Mouse (Mus musculus) MEL (cell line): ENCODE results near the gene Tmem255b. TPM values are rescaled to one million over a fixed set of nuclear protein-coding genes. Genes with fewer than 3 reads are reported as not detected.

ENCODE experiments used
- DNase-seq: peaks from one replicate; pipeline ENCODE4 v3.0.0; 2011; ENCODE audit warnings: low read depth, low spot score
- H3K27ac ChIP-seq: 2 replicates; pipeline ENCODE4 v1.5.1; 2012; ENCODE audit warnings: low read depth, mild to moderate bottlenecking, control low read depth, low read length, moderate library complexity; ENCODE audit not compliant: control insufficient read depth
- H3K27me3 ChIP-seq, 2 experiments: fragments of 150-350 bp in 1 of 2; sonication (generic) in 1 of 2; 2 replicates each; pipeline ENCODE4 v1.6.1; 2012; ENCODE audit warnings: low read length in 2 of 2, mild to moderate bottlenecking in 2 of 2, improper control_type of control experiment in 1 of 2, moderate library complexity in 1 of 2; ENCODE audit not compliant: insufficient read depth in 2 of 2, control insufficient read depth in 1 of 2
- H3K36me3 ChIP-seq, 2 experiments: 2 replicates each; pipeline ENCODE4 v1.6.1; 2012 to 2014; ENCODE audit warnings: low read length in 2 of 2, improper control_type of control experiment in 1 of 2, inconsistent platforms in 1 of 2, mild to moderate bottlenecking in 1 of 2; ENCODE audit not compliant: insufficient read depth in 2 of 2, control insufficient read depth in 1 of 2
- H3K4me1 ChIP-seq, 2 experiments: fragments of 150-350 bp in 1 of 2; sonication (generic) in 1 of 2; 2 replicates each; pipeline ENCODE4 v1.6.1; 2012; ENCODE audit warnings: low read length in 2 of 2, improper control_type of control experiment in 1 of 2, mild to moderate bottlenecking in 1 of 2; ENCODE audit not compliant: insufficient read depth in 2 of 2, control insufficient read depth in 1 of 2
- H3K4me3 ChIP-seq, 2 experiments: fragments of 150-350 bp in 1 of 2; sonication (generic) in 1 of 2; 2 replicates each; pipeline ENCODE4 v1.5.1; 2012; ENCODE audit warnings: low read depth in 2 of 2, low read length in 2 of 2, mild to moderate bottlenecking in 2 of 2, moderate library complexity in 2 of 2, control low read depth in 1 of 2, improper control_type of control experiment in 1 of 2; ENCODE audit not compliant: control insufficient read depth in 1 of 2, insufficient read depth in 1 of 2
- H3K79me2 ChIP-seq: 2 replicates; pipeline ENCODE4 v1.6.1; 2012; ENCODE audit warnings: mild to moderate bottlenecking, low read length, moderate library complexity; ENCODE audit not compliant: control insufficient read depth, poor library complexity, insufficient read depth
- H3K9ac ChIP-seq: 2 replicates; pipeline ENCODE4 v1.6.1; 2012; ENCODE audit warnings: low read depth, mild to moderate bottlenecking, control low read depth, low read length, moderate library complexity; ENCODE audit not compliant: control insufficient read depth, poor library complexity, severe bottlenecking
- H3K9me3 ChIP-seq: fragments of 150-350 bp; sonication (generic); replicated peaks from 2 replicates; pipeline ENCODE4 v1.6.1; 2012; ENCODE audit warnings: mild to moderate bottlenecking, low read length, improper control_type of control experiment, moderate library complexity; ENCODE audit not compliant: insufficient read depth
- CHD1 ChIP-seq: IDR thresholded peaks from 2 replicates; pipeline ENCODE4 v1.6.1; 2012; ENCODE audit warnings: low read depth, mild to moderate bottlenecking, inconsistent platforms, low read length, improper control_type of control experiment
- CHD2 ChIP-seq: IDR thresholded peaks from 2 replicates; pipeline ENCODE4 v1.6.1; 2011; ENCODE audit warnings: low read length, improper control_type of control experiment
- CTCF ChIP-seq, 3 experiments: IDR thresholded peaks in 2 of 3; conservative IDR thresholded peaks in 1 of 3; 2 replicates each; pipeline ENCODE4 v1.5.1; 2011 to 2012; ENCODE audit warnings: low read length in 3 of 3, low read depth in 2 of 3, mild to moderate bottlenecking in 2 of 3, improper control_type of control experiment in 1 of 3, inconsistent platforms in 1 of 3, mixed read lengths in 1 of 3, moderate library complexity in 1 of 3; ENCODE audit not compliant: control insufficient read depth in 1 of 3, insufficient read depth in 1 of 3, poor library complexity in 1 of 3, severe bottlenecking in 1 of 3
- ETS1 ChIP-seq: IDR thresholded peaks from 2 replicates; pipeline ENCODE4 v1.6.1; 2012; ENCODE audit warnings: low read depth, mild to moderate bottlenecking, inconsistent platforms, low read length, improper control_type of control experiment, moderate library complexity
- GATA1 ChIP-seq: IDR thresholded peaks from 2 replicates; pipeline ENCODE4 v1.6.1; 2011; ENCODE audit warnings: low read depth, low read length, improper control_type of control experiment
- HCFC1 ChIP-seq: IDR thresholded peaks from 2 replicates; pipeline ENCODE4 v1.6.1; 2012; ENCODE audit warnings: low read depth, mild to moderate bottlenecking, inconsistent platforms, low read length, improper control_type of control experiment, moderate library complexity
- JUND ChIP-seq: IDR thresholded peaks from 2 replicates; pipeline ENCODE4 v1.6.1; 2011; ENCODE audit warnings: low read depth, mild to moderate bottlenecking, improper control_type of control experiment, low read length
- MAFK ChIP-seq: IDR thresholded peaks from 2 replicates; pipeline ENCODE4 v1.6.1; 2011; ENCODE audit warnings: low read depth, mild to moderate bottlenecking, low read length, improper control_type of control experiment, borderline replicate concordance
- MAX ChIP-seq: IDR thresholded peaks from 2 replicates; pipeline ENCODE4 v1.6.1; 2011; ENCODE audit warnings: low read length, improper control_type of control experiment
- MEF2A ChIP-seq: IDR thresholded peaks from 2 replicates; pipeline ENCODE4 v1.6.1; 2014; ENCODE audit warnings: low read depth, mild to moderate bottlenecking, inconsistent platforms, low read length, improper control_type of control experiment; ENCODE audit not compliant: poor library complexity, insufficient replicate concordance, severe bottlenecking; ENCODE audit errors: extremely low read depth
- NRF1 ChIP-seq: IDR thresholded peaks from 2 replicates; pipeline ENCODE4 v1.6.1; 2014; ENCODE audit warnings: low read depth, mild to moderate bottlenecking, inconsistent platforms, low read length, improper control_type of control experiment, moderate library complexity; ENCODE audit not compliant: poor library complexity, insufficient read depth, severe bottlenecking
- POLR2A ChIP-seq, 2 experiments: IDR thresholded peaks; 2 replicates each; pipeline ENCODE4 v1.6.1; 2011 to 2012; ENCODE audit warnings: low read length in 2 of 2, mild to moderate bottlenecking in 2 of 2, control low read depth in 1 of 2, improper control_type of control experiment in 1 of 2, low read depth in 1 of 2, moderate library complexity in 1 of 2; ENCODE audit not compliant: control insufficient read depth in 1 of 2, insufficient read depth in 1 of 2, poor library complexity in 1 of 2
- POLR2AphosphoS2 ChIP-seq: IDR thresholded peaks from 2 replicates; pipeline ENCODE4 v1.6.1; 2011; ENCODE audit warnings: low read length, improper control_type of control experiment
- RAD21 ChIP-seq: IDR thresholded peaks from 2 replicates; pipeline ENCODE4 v1.6.1; 2011; ENCODE audit warnings: mild to moderate bottlenecking, low read depth, low read length, improper control_type of control experiment
- RCOR1 ChIP-seq: IDR thresholded peaks from 2 replicates; pipeline ENCODE4 v1.6.1; 2012; ENCODE audit warnings: low read depth, mild to moderate bottlenecking, inconsistent platforms, low read length, improper control_type of control experiment
- SIN3A ChIP-seq: IDR thresholded peaks from 2 replicates; pipeline ENCODE4 v1.6.1; 2012; ENCODE audit warnings: low read length, improper control_type of control experiment, inconsistent platforms
- SMC3 ChIP-seq: IDR thresholded peaks from 2 replicates; pipeline ENCODE4 v1.6.1; 2011; ENCODE audit warnings: low read depth, low read length, improper control_type of control experiment
- TBP ChIP-seq: IDR thresholded peaks from 2 replicates; pipeline ENCODE4 v1.8.0; 2011; ENCODE audit warnings: low read depth, low read length, improper control_type of control experiment
- TCF12 ChIP-seq: IDR thresholded peaks from 2 replicates; pipeline ENCODE4 v1.6.1; 2014; ENCODE audit warnings: low read depth, mild to moderate bottlenecking, inconsistent platforms, low read length, improper control_type of control experiment, moderate library complexity
- ZC3H11A ChIP-seq: IDR thresholded peaks from 2 replicates; pipeline ENCODE4 v1.6.1; 2012; ENCODE audit warnings: low read depth, mild to moderate bottlenecking, inconsistent platforms, low read length, improper control_type of control experiment
- ZKSCAN1 ChIP-seq: IDR thresholded peaks from 2 replicates; pipeline ENCODE4 v1.6.1; 2012; ENCODE audit warnings: low read depth, mild to moderate bottlenecking, inconsistent platforms, low read length, improper control_type of control experiment, moderate library complexity
- ZNF384 ChIP-seq: IDR thresholded peaks from 2 replicates; pipeline ENCODE4 v1.6.1; 2012; ENCODE audit warnings: low read depth, mild to moderate bottlenecking, inconsistent platforms, low read length, improper control_type of control experiment
- polyA plus RNA-seq, 2 experiments: library from polyadenylated mRNA; stranded (reverse) in 1 of 2; unstranded in 1 of 2; fragments of >175 nt in 1 of 2; fragments of >200 nt in 1 of 2; gene quantifications; 2 replicates each; pipeline versions ENCODE4 v1.2.1 to v1.2.4; 2012; ENCODE audit warnings: low replicate concordance in 2 of 2, low read depth in 1 of 2; ENCODE audit not compliant: insufficient read length in 2 of 2, insufficient read depth in 1 of 2, missing spikeins in 1 of 2
- total RNA-seq: library from RNA; depleted of rRNA; stranded (reverse); fragments of 300-350 nt; gene quantifications from 2 replicates; pipeline ENCODE4 v1.2.3, GENCODE M21; 2012

The Tmem255b gene
- total and polyA plus RNA-seq, 3 experiments = not detected

- TF ChIP-seq MEF2A (no peak), HCFC1 (no peak), MAFK (no peak)
These were observed 37.3 kb downstream of the Tmem255b start (continued) for GRCm38 (mm10) chr8:13472284-13472683.

GRCm38 (mm10) chr8:13475892-13476291 is 40.9 kb downstream of the Tmem255b start:
- no peak overlapping the region for H3K27ac ChIP-seq
- TF ChIP-seq JUND = no peak
- TF ChIP-seq CTCF (IDR thresholded peaks at IDR 0.05 in 2 of 3, conservative IDR thresholded peaks at IDR 0.05 in 1 of 3; ENCODE audit: control insufficient read depth in 1 of 3, insufficient read depth in 1 of 3, low read depth in 2 of 3, low read length in 3 of 3, poor library complexity in 1 of 3, severe bottlenecking in 1 of 3) = peak; percentile 28 to 47 (median 39)
- no peak for TF ChIP-seq CHD1
- peak; percentile 15; the same call in 1 of the 2 replicates for TF ChIP-seq SMC3
- TF ChIP-seq, all 39 proteins: peak for 2
- H3K4me3 ChIP-seq = no peak overlapping the region
- no peaks in the 10 kb centered on the region for H3K9me3 ChIP-seq
- H3K79me2 ChIP-seq = no peaks in the 10 kb centered on the region
- peaks cover 2 to 11% of the 10 kb centered on the region in 2 experiments; a peak in 3 of 4 replicates for H3K4me1 ChIP-seq
- DNase-seq = no peak
- no peak overlapping the region for H3K9ac ChIP-seq
- H3K27me3 ChIP-seq = no peaks in the 10 kb centered on the region
- H3K36me3 ChIP-seq = peaks cover 0 to 7% of the 10 kb centered on the region in 2 experiments; a peak in 2 of 4 replicates

- no peak overlapping the region for H3K9ac ChIP-seq
- H3K4me1 ChIP-seq = no peaks in the 10 kb centered on the region
- H3K4me3 ChIP-seq = no peak overlapping the region
- DNase-seq = no peak
- H3K27ac ChIP-seq = no peak overlapping the region
- 0 out of 4 replicates have a peak, but pooled peaks cover 0 to 1% of the 10 kb centered on the region in 2 experiments for H3K27me3 ChIP-seq
- H3K36me3 ChIP-seq = no peaks in the 10 kb centered on the region
- TF ChIP-seq TCF12 = no peak
- TF ChIP-seq CHD1 = no peak
- TF ChIP-seq TBP = no peak
- TF ChIP-seq ZNF384 = no peak
- no peak for TF ChIP-seq RAD21
- TF ChIP-seq MAX = no peak
- no peak for TF ChIP-seq ZKSCAN1
- no peak for TF ChIP-seq GATA1
- no peak for TF ChIP-seq SMC3
- TF ChIP-seq ZC3H11A = no peak
- TF ChIP-seq SIN3A = no peak
- TF ChIP-seq CHD2 = no peak
- no peak for TF ChIP-seq POLR2AphosphoS2
- no peak for TF ChIP-seq POLR2A (IDR thresholded peaks at IDR 0.05; ENCODE audit: control insufficient read depth in 1 of 2, insufficient read depth in 1 of 2, low read depth in 1 of 2, low read length in 2 of 2, poor library complexity in 1 of 2)
- no peak for TF ChIP-seq RCOR1
- no peak for TF ChIP-seq HCFC1
- no peak for TF ChIP-seq NRF1
- no peak for TF ChIP-seq ETS1
- H3K79me2 ChIP-seq = no peaks in the 10 kb centered on the region
- no peaks in the 10 kb centered on the region for H3K9me3 ChIP-seq
These were observed 46.1 kb downstream of the Tmem255b start for GRCm38 (mm10) chr8:13481089-13481554.
